Mouse (Mus musculus): ENCODE data around the gene Nav3. TPM values are rescaled to one million over a fixed set of nuclear protein-coding genes. Genes with fewer than 3 reads are reported as not detected.

Nav3 gene
- total RNA-seq, 2 experiments from 2014 or later = 4.1 to 5.0 TPM

DNA sequence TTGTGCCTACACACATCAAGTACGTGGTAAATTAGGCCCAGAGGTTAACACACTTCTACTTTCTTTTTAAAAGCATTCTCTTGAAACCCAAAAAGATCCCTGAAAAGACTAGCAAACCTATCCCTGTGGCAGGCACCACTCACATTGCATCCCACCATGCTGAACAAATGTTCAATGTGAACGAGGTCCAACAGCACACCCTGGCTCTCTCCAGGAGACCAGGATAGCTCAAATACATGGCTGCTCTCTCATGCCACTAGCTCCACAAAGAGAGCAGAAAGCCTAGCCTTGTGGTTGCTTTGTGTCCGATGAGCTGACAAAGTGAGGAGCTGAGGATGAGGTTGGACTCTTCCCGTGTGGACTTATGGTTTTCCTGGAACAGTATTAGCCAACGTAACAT lies 249.6 kb downstream of the Nav3 start:
- intact Hi-C loops (cut with DNase I) = no loop called here
- DNase-seq (ENCODE audit: low spot score) = no peak

DNA sequence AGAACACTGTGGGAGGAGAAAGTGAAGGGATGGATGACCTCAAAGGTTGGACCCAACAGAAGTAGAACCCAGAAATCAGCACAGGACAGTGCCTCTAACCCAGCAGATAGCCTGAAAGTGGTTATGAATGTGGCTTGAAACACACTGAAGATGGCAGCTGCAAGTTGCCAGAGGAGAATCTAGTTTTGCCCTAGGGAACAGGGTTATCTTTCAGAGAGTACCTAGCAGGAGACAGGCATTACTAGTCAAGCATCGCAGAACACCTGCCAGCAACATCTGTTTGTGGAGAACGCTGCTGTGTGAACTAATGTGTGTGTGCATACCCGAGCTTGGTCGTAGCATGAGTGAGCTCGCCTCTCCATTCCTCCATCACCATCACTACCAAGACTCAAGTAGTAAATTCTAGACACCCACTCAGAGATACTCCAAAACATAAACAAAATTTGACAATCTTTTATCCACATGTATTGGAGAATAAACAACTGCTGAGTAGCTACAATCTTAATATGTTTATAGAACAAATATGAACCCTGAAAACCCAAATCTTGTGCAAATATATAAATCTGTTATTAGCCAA lies 251.8 kb downstream of the Nav3 start:
- intact Hi-C loops (cut with DNase I) = no loop called here

DNA sequence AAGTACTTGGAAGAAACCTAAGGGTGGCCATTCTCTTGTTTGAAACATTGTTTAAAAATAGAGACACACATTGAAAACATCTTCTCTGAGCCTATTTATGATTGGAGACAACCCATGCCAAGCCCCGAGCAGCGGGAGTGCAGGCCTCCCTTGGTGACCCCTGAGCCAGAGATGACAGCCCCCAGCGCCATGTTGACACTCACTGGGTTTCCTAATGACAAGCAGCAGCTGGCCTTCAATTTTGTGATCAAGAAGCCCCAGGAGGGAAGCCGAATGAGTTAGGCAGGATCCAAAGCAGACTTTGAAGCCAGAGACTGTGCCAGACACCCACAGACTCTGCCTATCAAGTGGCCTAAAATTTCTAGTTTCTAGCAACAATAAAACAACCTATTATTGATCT lies 263.1 kb downstream of the Nav3 start:
- DNase-seq (ENCODE audit: low spot score) = no peak
- intact Hi-C loops (cut with DNase I) = no loop called here

More for the DNA sequence above, 251.8 kb downstream of the Nav3 start:
- no peak for DNase-seq (ENCODE audit: low spot score)

DNA sequence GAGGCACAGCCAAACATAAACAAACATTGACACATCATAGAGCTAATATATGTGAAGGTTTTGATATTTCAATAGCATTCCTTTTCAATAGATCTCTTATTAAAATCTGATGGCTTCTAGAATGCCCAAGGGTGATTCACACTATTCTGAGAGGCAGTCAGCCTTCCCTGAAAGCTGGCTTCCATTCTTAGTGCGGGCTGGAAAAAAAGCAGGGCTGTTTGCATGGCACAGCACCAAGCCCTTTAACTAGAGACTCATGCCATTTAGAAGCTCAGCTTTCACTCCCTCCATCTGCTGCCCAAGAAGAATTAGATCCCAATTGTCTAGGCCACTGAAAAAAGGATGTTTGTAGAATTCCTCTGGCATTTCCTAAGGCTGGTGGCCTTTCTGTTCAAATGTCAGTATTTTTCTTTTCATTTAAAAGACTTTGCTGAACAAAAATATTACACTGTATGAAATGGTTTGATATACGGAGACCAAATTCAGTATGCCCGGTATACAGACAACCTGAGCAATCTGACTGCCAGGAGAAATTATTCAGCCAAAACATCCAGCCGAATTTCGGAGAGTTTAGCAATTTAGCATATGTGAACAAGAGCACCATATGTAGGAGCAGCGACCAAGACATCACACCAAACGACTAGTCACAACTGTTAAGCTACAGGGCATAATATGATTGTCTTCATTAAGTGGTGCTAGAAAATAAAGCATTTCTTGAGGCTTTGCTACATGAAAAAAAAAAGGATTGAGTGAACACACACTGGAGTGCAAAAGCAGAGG lies 263.8 kb downstream of the Nav3 start:
- DNase-seq (ENCODE audit: low spot score) = no peak
- intact Hi-C loops (cut with DNase I) = no loop called here

DNA sequence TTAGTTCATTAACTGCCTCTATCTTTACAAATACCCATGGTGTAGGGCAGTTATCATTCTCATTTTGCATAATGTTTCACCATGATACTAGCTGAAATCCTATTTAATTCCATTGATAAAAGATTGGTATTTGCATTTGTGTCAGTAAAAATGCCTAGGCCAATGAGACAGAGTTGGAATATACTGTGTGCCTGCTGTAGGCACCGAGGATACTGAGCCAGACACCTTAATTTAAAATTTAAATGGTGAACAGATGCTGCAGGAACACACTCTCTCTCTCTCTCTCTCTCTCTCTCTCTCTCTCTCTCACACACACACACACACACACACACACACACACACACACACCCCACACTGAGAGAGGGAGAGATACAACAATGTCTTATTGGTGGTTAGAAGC lies 269.8 kb downstream of the Nav3 start:
- intact Hi-C loops (cut with DNase I) = no loop called here
- DNase-seq (ENCODE audit: low spot score) = no peak

GRCm38 (mm10) chr10:110175874-110176273 lies 280.1 kb downstream of the Nav3 start:
- no peak for DNase-seq (ENCODE audit: low spot score)
- intact Hi-C loops (cut with DNase I) = no loop called here

GRCm38 (mm10) chr10:110169416-110169815 lies 286.6 kb downstream of the Nav3 start:
- intact Hi-C loops (cut with DNase I) = no loop called here
- DNase-seq (ENCODE audit: low spot score) = no peak

DNA sequence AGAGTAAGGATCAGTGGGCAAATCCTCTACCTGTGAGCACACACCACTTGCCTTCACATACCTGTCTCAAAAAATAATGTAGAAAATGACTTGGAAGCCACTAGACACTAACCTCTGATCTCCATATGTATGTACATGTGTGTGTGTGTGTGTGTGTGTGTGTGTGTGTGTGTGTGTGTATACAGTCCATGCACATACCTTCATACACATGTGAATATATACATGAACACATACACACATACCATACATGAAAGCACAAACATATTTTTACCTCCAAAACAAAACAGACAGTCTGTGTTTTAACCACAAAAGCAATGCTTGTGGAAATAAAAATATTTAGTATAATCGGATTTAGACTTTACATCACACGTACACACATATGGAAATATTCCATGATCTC lies 287.1 kb downstream of the Nav3 start:
- no peak for DNase-seq (ENCODE audit: low spot score)
- intact Hi-C loops (cut with DNase I) = no loop called here

- intact Hi-C loops (cut with DNase I) = no loop called here
- DNase-seq (ENCODE audit: low spot score) = no peak
These were observed 293.4 kb downstream of the Nav3 start for GRCm38 (mm10) chr10:110162596-110162995.

- intact Hi-C loops (cut with DNase I) = no loop called here
- DNase-seq (ENCODE audit: low spot score) = no peak
These were observed 295.1 kb downstream of the Nav3 start for GRCm38 (mm10) chr10:110160894-110161293.

DNA sequence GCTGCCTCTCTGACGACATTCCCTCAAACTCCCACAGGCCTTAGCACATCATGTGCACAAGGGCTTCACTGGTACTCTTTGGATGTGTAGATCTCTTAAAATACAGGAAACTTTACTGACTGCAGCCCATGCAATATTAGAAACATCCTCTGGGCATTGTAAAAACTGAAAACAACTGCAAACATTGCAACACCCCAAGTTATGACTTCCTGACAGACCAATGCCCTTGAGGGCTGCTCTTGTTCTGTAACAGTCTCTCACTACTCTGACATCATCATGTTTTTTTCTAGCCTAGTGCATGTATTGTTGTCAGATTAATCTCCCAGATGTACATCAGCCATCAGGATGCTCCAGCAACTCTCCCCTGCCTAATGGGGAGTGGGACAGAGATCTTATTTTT lies 296.5 kb downstream of the Nav3 start:
- no peak for DNase-seq (ENCODE audit: low spot score)
- intact Hi-C loops (cut with DNase I) = no loop called here

GRCm38 (mm10) chr10:110158122-110158521 lies 297.9 kb downstream of the Nav3 start:
- intact Hi-C loops (cut with DNase I) = no loop called here
- no peak for DNase-seq (ENCODE audit: low spot score)

GRCm38 (mm10) chr10:110156412-110156811 lies 299.6 kb downstream of the Nav3 start:
- intact Hi-C loops (cut with DNase I) = no loop called here
- no peak for DNase-seq (ENCODE audit: low spot score)

GRCm38 (mm10) chr10:110155494-110155893 lies 300.5 kb downstream of the Nav3 start:
- intact Hi-C loops (cut with DNase I) = no loop called here
- no peak for DNase-seq (ENCODE audit: low spot score)

- intact Hi-C loops (cut with DNase I) = no loop called here
- DNase-seq (ENCODE audit: low spot score) = no peak
These were observed 301.1 kb downstream of the Nav3 start for GRCm38 (mm10) chr10:110154873-110155237.

DNA sequence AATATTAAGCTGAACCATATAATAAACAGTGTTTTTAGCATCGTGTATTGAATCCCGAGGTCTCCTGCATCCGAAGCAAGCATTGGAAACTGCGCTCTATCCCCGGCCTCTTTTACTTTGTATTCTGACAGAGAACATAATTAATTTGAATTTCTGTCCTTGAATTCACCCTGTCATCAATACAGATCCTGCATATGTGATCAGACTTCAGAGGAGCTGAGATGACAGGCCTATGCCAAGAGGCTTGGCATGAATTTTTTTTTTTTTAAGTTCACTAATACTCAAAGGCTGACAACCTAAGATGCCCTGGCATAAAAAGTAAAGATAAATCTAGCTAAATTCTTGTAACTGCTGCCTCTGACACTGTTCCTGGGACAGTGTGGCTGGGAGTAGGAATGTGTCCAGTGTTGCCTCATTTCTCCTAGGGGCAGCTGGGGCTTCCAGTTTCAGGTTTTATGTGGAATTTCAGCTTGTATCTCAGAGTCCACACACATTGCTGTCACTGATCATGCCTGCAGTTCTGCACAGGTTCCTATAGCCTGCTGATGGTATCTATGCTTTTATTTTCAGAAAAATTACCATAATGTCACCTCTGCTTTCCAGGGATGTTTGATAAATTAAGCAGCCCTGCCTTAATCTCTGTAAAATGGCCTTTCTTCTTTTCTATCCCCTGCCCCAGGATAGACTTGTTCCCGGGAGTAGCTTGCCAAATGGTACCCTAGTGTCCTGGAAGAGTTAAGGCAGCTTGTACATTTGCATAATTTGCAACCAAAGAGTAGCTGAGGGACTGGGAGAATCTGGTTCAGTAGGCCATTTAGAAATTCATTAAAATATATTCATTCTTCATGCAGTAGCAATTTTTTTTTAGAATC lies 301.8 kb downstream of the Nav3 start:
- DNase-seq (ENCODE audit: low spot score) = no peak
- intact Hi-C loops (cut with DNase I) = no loop called here

GRCm38 (mm10) chr10:110120572-110120971 lies 335.4 kb downstream of the Nav3 start:
- intact Hi-C loops (cut with DNase I) = no loop called here
- DNase-seq (ENCODE audit: low spot score) = no peak

DNA sequence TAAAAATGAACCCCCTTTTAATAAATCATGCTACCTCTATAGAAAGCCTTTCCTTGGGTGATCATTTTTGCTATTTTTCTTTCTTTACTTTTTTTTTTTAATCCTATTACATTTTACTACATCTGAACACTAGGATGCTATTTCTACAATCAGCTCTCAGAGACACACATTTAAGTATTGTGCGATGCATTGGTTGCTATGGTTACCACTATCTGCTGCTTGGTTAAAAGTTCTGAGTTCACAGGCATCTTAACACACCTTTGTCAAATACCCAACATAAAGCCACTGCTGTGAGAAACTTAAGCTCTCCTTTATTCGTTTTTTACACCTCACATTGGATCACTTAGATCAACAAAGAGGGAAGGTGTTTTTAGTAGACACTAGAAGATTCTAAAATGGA lies 338.7 kb downstream of the Nav3 start:
- intact Hi-C loops (cut with DNase I) = no loop called here
- no peak for DNase-seq (ENCODE audit: low spot score)

DNA sequence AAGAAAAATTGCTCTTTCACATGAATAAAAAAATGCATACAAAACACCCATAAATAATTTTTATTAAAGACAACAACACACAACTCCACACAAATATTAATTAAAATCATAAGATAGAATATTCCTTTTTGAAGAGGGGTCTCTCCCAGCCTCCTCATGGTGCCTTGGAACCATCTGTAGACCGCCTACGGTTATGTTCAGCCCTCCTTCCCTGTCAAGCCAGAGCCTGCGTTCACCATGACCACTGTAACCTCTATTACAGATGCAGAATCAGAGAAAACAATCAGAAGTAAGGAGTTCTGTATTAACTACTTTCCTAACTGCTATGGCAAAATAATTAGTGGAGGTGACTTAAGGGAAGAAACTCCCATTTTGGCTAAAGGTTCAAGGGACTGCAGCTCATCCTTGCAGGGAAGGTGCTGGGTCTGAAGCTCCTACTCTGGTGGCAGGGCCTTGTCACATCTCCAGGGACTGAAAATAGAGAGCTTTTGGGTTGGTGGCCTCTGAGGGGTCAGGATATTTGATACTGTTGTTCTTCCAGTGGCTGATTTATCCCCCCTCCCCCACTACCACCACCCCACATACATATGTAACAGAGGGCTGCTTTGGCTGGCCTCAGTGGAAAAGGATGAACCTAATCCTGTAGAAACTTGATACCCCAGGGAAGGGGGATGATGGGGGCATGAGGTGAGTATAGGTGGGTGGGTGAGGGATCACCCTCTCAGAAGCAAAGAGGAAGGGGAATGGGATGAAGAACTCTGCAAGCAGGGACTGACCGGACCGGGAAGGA lies 343.1 kb downstream of the Nav3 start:
- intact Hi-C loops (cut with DNase I) = no loop called here

GRCm38 (mm10) chr10:110103255-110103654 lies 352.7 kb downstream of the Nav3 start:
- intact Hi-C loops (cut with DNase I) = no loop called here
- no peak for DNase-seq (ENCODE audit: low spot score)

More for the DNA sequence above, 343.1 kb downstream of the Nav3 start:
- no peak for DNase-seq (ENCODE audit: low spot score)

Measured in heart, postnatal 25 days (tissue).